Mouse (Mus musculus) right cerebral cortex, postnatal 14 days (tissue): Measurements from ENCODE around the gene Tomm20.

Experiments
- DNase-seq: peaks from one replicate; pipeline ENCODE4 v3.0.0; 2022

The Tomm20 gene

DNA sequence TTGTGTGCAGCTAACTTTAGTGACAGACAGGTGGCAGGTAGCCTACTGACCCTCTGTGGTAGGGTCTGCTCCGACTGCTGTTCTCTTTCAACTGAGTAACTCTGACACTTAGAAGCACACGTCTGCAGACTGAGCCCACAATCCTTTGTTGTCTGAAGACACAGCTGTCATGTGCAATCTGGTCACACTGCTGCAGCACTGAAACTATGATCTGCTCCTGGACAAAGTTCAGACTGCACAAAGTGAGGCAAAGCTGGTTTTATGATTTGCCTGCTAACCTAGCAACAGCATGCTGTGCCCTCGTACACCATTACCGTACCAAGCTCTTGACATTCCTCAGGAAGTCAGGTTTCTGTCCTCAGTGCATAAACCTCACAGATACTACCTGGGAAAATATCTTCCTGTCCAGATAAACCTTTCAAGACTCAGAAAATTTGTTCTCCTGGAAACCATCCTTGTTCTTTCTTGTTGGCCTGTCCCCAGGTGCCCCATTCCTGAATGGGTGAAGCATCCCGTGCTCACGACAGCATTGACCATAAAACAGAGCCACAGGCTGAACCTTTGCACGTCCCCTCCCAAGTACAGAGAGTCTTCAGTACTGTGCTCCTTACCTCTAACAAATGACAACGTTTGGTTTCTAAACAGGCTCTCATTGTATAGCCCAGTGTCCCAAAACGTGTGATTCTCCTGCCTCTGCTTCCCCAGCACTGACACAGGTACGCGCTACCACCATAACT lies 6.4 kb upstream of the Tomm20 start:
- no peak for DNase-seq

DNA sequence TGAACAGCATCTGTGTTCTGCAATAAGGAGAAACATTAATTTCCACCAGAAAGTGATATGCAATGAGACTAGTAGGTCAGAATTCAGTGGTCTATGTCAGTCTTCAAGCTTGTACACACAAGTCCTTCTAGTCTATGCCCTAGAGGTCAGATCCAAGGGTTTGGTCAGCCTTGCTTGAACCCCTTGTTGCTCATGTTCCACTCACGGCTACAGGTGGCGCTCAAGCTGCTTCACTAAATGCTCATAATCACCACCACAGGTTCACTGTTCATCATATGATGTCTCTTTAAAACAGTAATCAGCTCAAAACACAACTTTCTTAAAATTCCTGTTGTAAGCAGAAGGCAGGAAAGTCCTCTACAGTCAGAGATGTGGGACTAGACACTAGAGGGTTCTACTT lies 3.9 kb upstream of the Tomm20 start:
- no peak for DNase-seq

DNA sequence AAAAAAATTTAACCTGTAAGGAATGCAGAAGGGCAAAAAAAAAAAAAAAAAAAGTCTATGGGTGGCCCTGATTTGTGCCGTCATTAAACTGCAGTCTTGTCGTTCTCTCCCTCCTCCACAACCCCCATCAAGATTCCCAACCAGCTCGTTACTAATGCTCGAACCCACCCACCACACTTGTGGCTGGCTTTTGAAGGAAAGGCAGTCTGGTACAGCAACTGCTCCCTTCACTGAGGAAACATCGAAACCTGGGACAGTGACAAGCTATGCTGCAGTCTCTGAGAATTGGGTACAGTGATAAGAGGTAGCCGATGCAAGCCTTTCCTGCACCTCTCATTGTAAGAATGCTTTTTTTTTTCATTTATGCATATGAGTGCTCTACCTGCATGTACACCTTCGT lies 800 bp upstream of the Tomm20 start:
- no peak for DNase-seq

GRCm38 (mm10) chr8:126944781-126945691 lies 608 bp downstream of the Tomm20 start:
- DNase-seq: peak; percentile 51

GRCm38 (mm10) chr8:126943565-126943964 lies 2.1 kb downstream of the Tomm20 start:
- DNase-seq: no peak

DNA sequence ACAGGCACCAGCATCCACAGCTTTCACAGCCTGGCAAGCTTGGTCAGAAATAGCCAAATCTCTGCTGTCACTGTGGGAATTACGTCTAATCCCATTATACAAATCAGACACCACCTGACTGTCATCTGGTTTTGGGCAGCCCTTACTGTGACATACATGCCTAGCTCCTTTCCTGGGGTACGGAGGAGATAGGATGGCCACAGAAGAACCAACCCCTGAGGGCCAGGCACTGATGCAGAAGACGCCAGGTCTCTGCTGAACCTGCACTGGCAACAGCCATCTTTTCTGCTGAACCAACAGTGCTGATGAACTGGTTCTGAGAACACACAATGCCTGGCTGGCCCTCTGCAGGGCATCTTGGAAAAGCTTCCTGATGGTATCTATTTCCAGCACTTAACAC lies 8.3 kb downstream of the Tomm20 start:
- DNase-seq: no peak

DNA sequence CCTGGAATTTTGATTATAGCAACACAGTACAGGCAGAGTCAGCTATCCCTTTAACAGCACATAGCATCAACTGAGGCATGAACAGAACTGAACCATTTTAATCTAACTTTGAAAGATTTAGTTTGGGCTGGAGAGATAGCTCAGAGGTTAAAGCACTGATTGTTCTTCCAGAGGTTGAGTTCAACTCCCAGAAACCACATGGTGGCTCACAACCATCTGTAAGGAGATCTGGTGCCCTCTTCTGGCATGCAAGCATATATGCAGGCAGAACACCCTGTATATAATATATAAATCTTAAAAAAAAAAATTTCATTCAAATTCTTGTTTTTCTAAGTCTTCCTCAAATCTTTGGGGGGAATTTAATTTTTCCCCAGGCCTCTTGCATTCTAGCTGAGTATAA lies 9.7 kb downstream of the Tomm20 start:
- no peak for DNase-seq

DNA sequence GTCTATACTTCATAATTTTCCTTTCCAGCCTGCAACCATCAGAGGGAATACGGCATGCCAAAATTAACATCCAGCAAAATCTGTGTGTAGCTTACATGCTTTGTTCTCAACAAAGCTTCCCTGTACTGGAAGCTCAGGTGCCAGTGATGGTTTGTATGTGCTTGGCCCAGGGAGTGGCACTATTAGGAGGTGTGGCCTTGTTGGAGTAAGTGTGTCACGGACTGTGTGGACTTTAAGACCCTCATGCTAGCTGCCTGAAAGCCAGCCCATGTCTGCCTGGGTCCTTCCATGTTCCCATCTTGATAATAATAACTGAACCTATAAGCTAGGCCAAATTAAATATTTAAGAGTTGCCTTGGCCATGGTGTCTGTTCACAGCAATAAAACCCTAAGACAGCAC lies 10.3 kb downstream of the Tomm20 start:
- DNase-seq: no peak

GRCm38 (mm10) chr8:126932656-126933055 lies 13.0 kb downstream of the Tomm20 start:
- no peak for DNase-seq

GRCm38 (mm10) chr8:126932249-126932648 lies 13.4 kb downstream of the Tomm20 start:
- no peak for DNase-seq

GRCm38 (mm10) chr8:126931720-126932119 lies 13.9 kb downstream of the Tomm20 start:
- no peak for DNase-seq

DNA sequence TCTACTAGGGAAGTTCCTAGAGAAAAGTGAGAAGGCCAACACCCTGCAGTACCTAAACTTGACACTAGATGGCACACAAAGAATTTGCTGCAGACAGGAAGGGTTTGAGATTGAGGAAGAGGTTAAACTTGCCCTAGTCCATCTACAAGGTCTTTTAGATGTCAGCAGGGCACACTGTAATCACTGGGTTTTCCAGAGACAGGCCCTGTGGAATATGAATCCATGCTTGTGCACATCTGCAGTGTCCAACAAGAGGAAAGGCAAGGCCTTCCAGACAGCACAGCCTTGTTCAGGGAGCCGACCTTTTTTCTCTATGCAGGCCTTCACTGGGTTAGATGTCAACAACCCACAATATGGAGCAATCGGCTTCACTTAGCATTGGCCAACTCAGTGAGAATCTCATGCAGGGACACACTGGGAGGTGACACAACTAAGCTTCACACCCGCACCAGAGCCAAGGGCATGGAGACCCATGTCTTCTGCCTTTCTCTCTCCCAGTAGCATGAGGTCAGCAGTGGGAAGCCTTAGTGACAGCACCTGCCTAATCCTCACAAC lies 16.0 kb downstream of the Tomm20 start:
- DNase-seq: peak; percentile 57

GRCm38 (mm10) chr8:126928755-126929505 lies 16.7 kb downstream of the Tomm20 start:
- DNase-seq: no peak

GRCm38 (mm10) chr8:126928028-126928427 lies 17.6 kb downstream of the Tomm20 start:
- DNase-seq: no peak

GRCm38 (mm10) chr8:126927058-126927457 lies 18.6 kb downstream of the Tomm20 start:
- DNase-seq: no peak

DNA sequence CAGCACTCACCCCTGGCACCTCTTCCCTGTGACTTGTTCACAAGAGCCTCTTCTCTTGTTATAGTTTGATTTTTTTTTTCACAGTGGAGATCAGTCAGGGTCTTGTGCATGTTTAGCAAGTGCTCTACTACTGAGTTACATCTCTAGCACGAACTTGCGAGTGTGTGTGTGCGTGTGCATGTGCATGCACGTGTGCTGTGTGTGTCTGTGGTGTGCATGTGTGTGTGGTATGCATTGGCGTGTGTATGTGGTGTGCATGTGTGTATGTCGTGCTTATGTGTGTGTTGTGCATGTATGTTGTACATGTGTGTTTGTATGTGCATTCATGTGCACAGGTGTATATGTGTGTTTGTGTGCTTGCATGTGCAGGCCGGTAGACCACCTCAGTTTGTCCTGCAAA lies 22.7 kb downstream of the Tomm20 start:
- DNase-seq: no peak

DNA sequence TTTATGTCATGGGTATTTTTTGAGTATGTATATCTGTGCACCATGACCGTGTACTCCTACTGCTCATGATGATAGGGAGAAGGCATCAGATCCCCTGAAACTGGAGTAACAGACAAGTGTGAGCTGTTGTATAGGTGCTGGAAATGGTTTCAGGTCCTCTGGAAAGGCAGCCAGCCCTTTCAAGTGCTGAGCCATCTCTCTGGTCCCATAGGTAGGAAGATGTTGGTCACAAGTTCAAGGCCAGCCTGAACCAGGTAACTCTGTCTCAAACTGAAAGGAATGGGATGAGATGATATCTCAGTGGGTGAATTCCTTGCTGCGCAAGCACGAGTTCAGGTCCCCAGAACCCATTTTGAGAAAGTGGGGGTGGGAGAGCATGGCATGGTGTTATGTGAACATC lies 24.2 kb downstream of the Tomm20 start:
- DNase-seq: no peak

- peak; percentile 66 for DNase-seq
These were observed 24.8 kb downstream of the Tomm20 start for GRCm38 (mm10) chr8:126920845-126921244.

DNA sequence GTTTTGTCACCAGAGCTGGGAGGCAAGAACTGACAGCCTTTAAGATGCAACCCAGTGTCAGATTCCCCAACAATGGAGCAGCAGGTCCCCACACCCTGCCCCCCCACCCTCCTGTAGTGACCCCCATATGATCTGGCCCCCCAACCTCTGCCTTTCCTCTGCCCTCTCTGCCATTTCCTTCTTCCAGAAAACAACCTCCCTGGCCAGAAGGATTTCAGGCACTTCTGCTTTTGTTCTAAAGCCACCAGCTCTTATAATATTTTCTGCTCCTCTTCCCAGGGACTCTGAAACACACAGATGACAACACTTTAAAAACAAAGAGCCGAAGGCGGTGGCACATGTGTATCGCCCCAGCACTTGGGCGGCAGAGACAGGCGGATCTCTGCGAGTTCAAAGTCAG lies 25.3 kb downstream of the Tomm20 start:
- DNase-seq: no peak

DNA sequence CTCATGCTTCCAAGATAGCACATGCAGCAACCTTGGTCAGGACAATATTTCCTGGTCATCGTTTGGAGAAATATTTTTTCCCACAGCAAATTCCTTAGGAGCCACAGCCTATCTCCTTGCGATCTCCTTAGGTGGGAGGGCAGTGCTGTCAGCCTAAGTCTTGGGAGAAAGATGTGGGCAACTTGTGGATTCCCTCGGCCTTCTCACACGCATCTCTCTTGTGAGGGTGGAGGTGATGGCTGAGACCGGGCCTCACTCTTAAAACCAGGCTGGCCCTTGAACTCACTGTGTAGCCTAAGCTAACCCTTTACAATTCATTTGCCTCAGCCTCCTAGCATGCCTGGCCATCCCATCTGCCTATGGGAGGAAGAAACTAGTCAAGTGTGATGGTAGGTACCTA lies 25.9 kb downstream of the Tomm20 start:
- no peak for DNase-seq

DNA sequence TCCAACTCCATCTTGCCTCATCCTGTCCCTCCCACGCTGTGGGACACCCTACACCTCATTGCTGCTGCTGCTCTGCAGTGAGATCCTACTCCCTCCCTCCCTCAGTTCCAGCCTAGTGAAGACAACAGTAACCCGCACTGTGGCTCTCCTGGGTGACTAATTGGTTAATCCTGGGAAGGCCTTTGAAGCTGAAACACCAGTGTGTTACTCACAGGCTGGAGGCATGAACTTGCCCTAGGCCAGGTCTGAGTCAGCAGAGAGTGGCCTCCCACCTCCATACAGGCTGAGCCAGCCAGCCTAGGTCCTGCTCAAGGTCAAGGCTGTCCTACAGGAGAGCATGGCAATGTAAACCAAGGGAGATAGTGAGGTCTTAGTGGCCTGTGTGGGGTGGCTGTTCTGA lies 26.4 kb downstream of the Tomm20 start:
- DNase-seq: no peak

- no peak for DNase-seq
These were observed 27.3 kb downstream of the Tomm20 start for GRCm38 (mm10) chr8:126918356-126918755.
